In genomic region chr19:45234191-45234770, GRCm38 (mm10) we compare ENCODE assay signal across 11 mouse cellular contexts. TPM values are rescaled to one million over a fixed set of nuclear protein-coding genes. Genes with fewer than 3 reads are reported as not detected.
DNase-seq lines count a peak whose midpoint lies in the region; ATAC-seq lines count a peak whose summit lies in the region.
"Had no signal": no experiment of that assay in that cellular context is flagged by ENCODE, and none has a peak within 500 bp of the region (broad histone marks: within the 10 kb centered on the region; RNA-seq: fewer than 3 reads in every experiment).

No protein-coding gene starts in this region.

- H3K4me3 ChIP-seq in heart, embryonic 10.5 days, result peak overlapping the region; percentile 58; the same call in 1 of the 2 replicates
- 0 out of 2 replicates have a peak overlapping the region, but pooled peaks have one; percentile 21 for H3K4me3 ChIP-seq in lung, embryonic 15.5 days
- peak overlapping the region; percentile 57 for H3K4me3 ChIP-seq in hindbrain, embryonic 13.5 days
- H3K4me3 ChIP-seq in neural tube, embryonic 12.5 days, result peak overlapping the region; percentile 59

- 1% methylated on average over 22 of the region's 22 CpGs for WGBS in heart, embryonic 10.5 days
- WGBS in lung, embryonic 15.5 days, result 2% methylated on average over 22 of the region's 22 CpGs
- WGBS in hindbrain, embryonic 13.5 days, result 1% methylated on average over 22 of the region's 22 CpGs
- WGBS in neural tube, embryonic 12.5 days, result under 1% methylated on average over 22 of the region's 22 CpGs

- ATAC-seq in lung, embryonic 15.5 days (ENCODE audit: borderline replicate concordance, extremely low read depth, low FRiP score, low TSS enrichment), result no peak
- ATAC-seq in hindbrain, embryonic 13.5 days (ENCODE audit: low FRiP score), result no peak
- no peak for ATAC-seq in neural tube, embryonic 12.5 days (ENCODE audit: low FRiP score, low read depth)

- H3K4me1 ChIP-seq in heart, embryonic 10.5 days, result peaks cover 59% of the 10 kb centered on the region
- H3K4me1 ChIP-seq in lung, embryonic 15.5 days, result peaks cover 40% of the 10 kb centered on the region
- H3K4me1 ChIP-seq in hindbrain, embryonic 13.5 days (replicated peaks), result peaks cover 51% of the 10 kb centered on the region
- peaks cover 37% of the 10 kb centered on the region for H3K4me1 ChIP-seq in neural tube, embryonic 12.5 days

- peaks cover 99% of the 10 kb centered on the region for H3K27me3 ChIP-seq in heart, embryonic 10.5 days (ENCODE audit: insufficient read depth, poor library complexity, severe bottlenecking)
- H3K27me3 ChIP-seq in lung, embryonic 15.5 days, result peaks cover 100% of the 10 kb centered on the region
- peaks cover 86% of the 10 kb centered on the region for H3K27me3 ChIP-seq in hindbrain, embryonic 13.5 days
- peaks cover 85% of the 10 kb centered on the region for H3K27me3 ChIP-seq in neural tube, embryonic 12.5 days (replicated peaks)

- H3K9me3 ChIP-seq in heart, embryonic 10.5 days, result no peaks in the 10 kb centered on the region
- H3K9me3 ChIP-seq in lung, embryonic 15.5 days, result no peaks in the 10 kb centered on the region
- no peaks in the 10 kb centered on the region for H3K9me3 ChIP-seq in hindbrain, embryonic 13.5 days
- no peaks in the 10 kb centered on the region for H3K9me3 ChIP-seq in neural tube, embryonic 12.5 days

- DNase-seq in heart, embryonic 10.5 days (ENCODE audit: low spot score), result no peak
- DNase-seq in heart, adult 9 months (ENCODE audit: low spot score in 2 of 2), result no peak
- DNase-seq in lung, postnatal 14 days, result no peak
- no peak for DNase-seq in cerebellum, adult 9-11 months
- DNase-seq in testis, postnatal 14 days (ENCODE audit: low spot score), result no peak
- DNase-seq: kidney, postnatal 25 days; thymus, postnatal 25 days had no signal

- H3K36me3 ChIP-seq in heart, embryonic 10.5 days, result no peaks in the 10 kb centered on the region
- H3K36me3 ChIP-seq in lung, embryonic 15.5 days, result no peaks in the 10 kb centered on the region
- no peaks in the 10 kb centered on the region for H3K36me3 ChIP-seq in hindbrain, embryonic 13.5 days
- H3K36me3 ChIP-seq in neural tube, embryonic 12.5 days, result no peaks in the 10 kb centered on the region

- no peak overlapping the region for H3K27ac ChIP-seq in heart, embryonic 10.5 days
- H3K27ac ChIP-seq in lung, embryonic 15.5 days, result no peak overlapping the region
- H3K27ac ChIP-seq in hindbrain, embryonic 13.5 days, result peak overlapping the region; percentile 97
- peak overlapping the region; percentile 88 for H3K27ac ChIP-seq in neural tube, embryonic 12.5 days

- H3K9ac ChIP-seq in lung, embryonic 15.5 days, result no peak overlapping the region
- H3K9ac ChIP-seq in hindbrain, embryonic 13.5 days, result peak overlapping the region; percentile 87
- peak overlapping the region; percentile 89 for H3K9ac ChIP-seq in neural tube, embryonic 12.5 days

- H3K4me2 ChIP-seq in lung, embryonic 15.5 days, result no peak overlapping the region
- peak overlapping the region; percentile 64 for H3K4me2 ChIP-seq in hindbrain, embryonic 13.5 days
- peak overlapping the region; percentile 64 for H3K4me2 ChIP-seq in neural tube, embryonic 12.5 days (replicated peaks)

RNA-seq across cellular contexts. Expression of gene Lbx1, which starts 1.3 kb away (rescaled TPM):
- polyA plus RNA-seq in heart, embryonic 10.5 days (2016; fragmentation: Nextera tagmentation; extraction: Ambion mirVana), result 0.20 and 1.0 TPM in 2 replicates
- not detected in 2 replicates for polyA plus RNA-seq in lung, embryonic 15.5 days (2015; fragmentation: Nextera tagmentation; extraction: Ambion mirVana)
- 9.5 and 11.8 TPM in 2 replicates for polyA plus RNA-seq in hindbrain, embryonic 13.5 days (2015; fragmentation: Nextera tagmentation; extraction: Ambion mirVana)
- 20.3 and 21.3 TPM in 2 replicates for polyA plus RNA-seq in neural tube, embryonic 12.5 days (2016; fragmentation: Nextera tagmentation; extraction: Ambion mirVana)
- polyA plus RNA-seq: cortical plate, adult 2 months had no signal

Comparison
In these comparisons a context has a peak if more than half of its experiments do, and no peak if none do; other contexts are left out.
1. H3K27ac ChIP-seq: peak in hindbrain, embryonic 13.5 days (single experiment) and neural tube, embryonic 12.5 days (single experiment); none in heart, embryonic 10.5 days (single experiment) and lung, embryonic 15.5 days (single experiment).
2. Peak in every context shown above with its lines, with median percentiles within 50 percentile points of each other: H3K4me3 ChIP-seq.